Mouse (Mus musculus) CH12.LX (cell line): ENCODE measurements at regions not wholly inside any gene's neighbourhood (a gene's known extent, or its start where the extent isn't known, plus 50 kb on each side); places are given as distances from the start of the nearest gene placed in this dataset.

Experiments used
- CTCF ChIP-seq, 2 experiments: IDR thresholded peaks in 1 of 2; conservative IDR thresholded peaks in 1 of 2; 2 replicates each; pipeline ENCODE4 v1.5.1; 2011 to 2012; ENCODE audit warnings: low read depth in 2 of 2, low read length in 2 of 2, improper control_type of control experiment in 1 of 2, inconsistent platforms in 1 of 2, mild to moderate bottlenecking in 1 of 2, moderate library complexity in 1 of 2
- EP300 ChIP-seq: IDR thresholded peaks from 2 replicates; pipeline ENCODE4 v1.6.1; 2011; ENCODE audit warnings: low read length, improper control_type of control experiment
- HCFC1 ChIP-seq: IDR thresholded peaks from 2 replicates; pipeline ENCODE4 v1.6.1; 2012; ENCODE audit warnings: low read depth, mild to moderate bottlenecking, inconsistent platforms, low read length, improper control_type of control experiment
- KAT2A ChIP-seq: IDR thresholded peaks from 2 replicates; pipeline ENCODE4 v1.6.1; 2012; ENCODE audit warnings: low read length, improper control_type of control experiment, inconsistent platforms; ENCODE audit not compliant: insufficient replicate concordance
- MAFK ChIP-seq: IDR thresholded peaks from 2 replicates; pipeline ENCODE4 v1.6.1; 2011; ENCODE audit warnings: low read length, improper control_type of control experiment; ENCODE audit not compliant: insufficient replicate concordance
- MAX ChIP-seq: IDR thresholded peaks from 2 replicates; pipeline ENCODE4 v1.6.1; 2011; ENCODE audit warnings: low read length, improper control_type of control experiment
- MAZ ChIP-seq: IDR thresholded peaks from 2 replicates; pipeline ENCODE4 v1.6.1; 2012; ENCODE audit warnings: low read depth, mild to moderate bottlenecking, inconsistent platforms, low read length, improper control_type of control experiment, moderate library complexity
- MEF2A ChIP-seq: IDR thresholded peaks from 2 replicates; pipeline ENCODE4 v1.6.1; 2014; ENCODE audit warnings: low read depth, mild to moderate bottlenecking, inconsistent platforms, low read length, improper control_type of control experiment, borderline replicate concordance
- POLR2A ChIP-seq: IDR thresholded peaks from 2 replicates; pipeline ENCODE4 v1.6.1; 2011; ENCODE audit warnings: low read depth, mild to moderate bottlenecking, improper control_type of control experiment, low read length
- POLR2AphosphoS2 ChIP-seq: IDR thresholded peaks from 2 replicates; pipeline ENCODE4 v1.6.1; 2011; ENCODE audit warnings: low read depth, low read length, improper control_type of control experiment
- UBTF ChIP-seq: IDR thresholded peaks from 2 replicates; pipeline ENCODE4 v1.6.1; 2012; ENCODE audit warnings: low read depth, mild to moderate bottlenecking, inconsistent platforms, low read length, improper control_type of control experiment, moderate library complexity
- ZC3H11A ChIP-seq: IDR thresholded peaks from 2 replicates; pipeline ENCODE4 v1.6.1; 2012; ENCODE audit warnings: low read depth, mild to moderate bottlenecking, inconsistent platforms, low read length, improper control_type of control experiment
- ZNF384 ChIP-seq: IDR thresholded peaks from 2 replicates; pipeline ENCODE4 v1.6.1; 2012; ENCODE audit warnings: low read depth, low read length, improper control_type of control experiment, inconsistent platforms

- no peak for TF ChIP-seq POLR2AphosphoS2
- TF ChIP-seq KAT2A = no peak
- no peak for TF ChIP-seq POLR2A
- TF ChIP-seq MAX = no peak
- no peak for TF ChIP-seq CTCF (conservative IDR thresholded peaks at IDR 0.05 in 1 of 2, IDR thresholded peaks at IDR 0.05 in 1 of 2; ENCODE audit: low read depth in 2 of 2, low read length in 2 of 2)
- TF ChIP-seq MAZ = no peak
- no peak for TF ChIP-seq EP300
- no peak for TF ChIP-seq ZC3H11A
- TF ChIP-seq UBTF = no peak
- TF ChIP-seq MEF2A = no peak
- no peak for TF ChIP-seq MAFK
- no peak for TF ChIP-seq ZNF384
- TF ChIP-seq HCFC1 = no peak
These were observed 109.3 kb downstream of the Zfp36l1 start for GRCm38 (mm10) chr12:80003486-80003885.
